Mouse (Mus musculus): ENCODE measurements around the gene Eif2ak1.

DNA sequence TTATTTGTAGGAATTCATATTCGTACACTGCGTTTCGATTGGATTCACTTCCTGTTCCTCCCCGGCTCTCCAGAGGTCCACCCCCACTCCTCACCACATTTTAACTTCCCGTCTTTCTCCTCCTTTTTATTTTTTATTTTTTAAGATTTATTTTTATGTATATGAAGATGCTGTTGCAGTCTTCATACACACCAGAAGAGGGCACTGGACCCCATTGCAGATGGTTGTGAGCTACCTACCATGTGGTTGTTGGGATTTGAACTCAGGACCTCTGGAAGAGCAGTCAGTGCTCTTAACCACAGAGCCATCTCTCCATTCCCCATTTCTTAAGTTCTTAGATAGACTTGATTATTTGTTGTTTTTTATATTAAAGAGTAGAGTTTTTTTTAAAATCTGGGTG, 3.2 kb downstream of the Eif2ak1 start:
- no peak for TF ChIP-seq CTCF (IDR thresholded peaks at IDR 0.05; ENCODE audit: borderline replicate concordance, insufficient read depth, low read depth, low read length)
- no peak for TF ChIP-seq POLR2A (IDR thresholded peaks at IDR 0.05; ENCODE audit: borderline replicate concordance, insufficient read depth, low read length)

All from cerebellum, adult 2 months (tissue).